Mouse (Mus musculus) Patski (cell line): ENCODE results near the gene Efcab9. TPM values are rescaled to one million over a fixed set of nuclear protein-coding genes. Genes with fewer than 3 reads are reported as not detected.

Source experiments
- ATAC-seq: fragments of 100-300 bp; one replicate; pipeline ENCODE4 v1.8.0; 2021
- CTCF ChIA-PET: fragments of 350-600 bp; sonication (Branson Sonifier 250); formaldehyde crosslinking; loops from one replicate; lab custom pipeline; 2022; ENCODE audit warnings: inconsistent platforms; lab: Charles Lee
- POLR2A ChIA-PET: fragments of 350-600 bp; sonication (Branson Sonifier 250); formaldehyde crosslinking; loops from one replicate; lab custom pipeline; 2022; ENCODE audit warnings: antibody characterized with exemption, inconsistent platforms; lab: Charles Lee
- DNase-seq: peaks from one replicate; pipeline ENCODE4 v3.0.0-alpha.2; 2011; ENCODE audit warnings: low read depth, low spot score
- H3K27me3 ChIP-seq: fragments of 371-371 bp; one replicate; pipeline ENCODE4 v1.5.1; 2021
- CTCF ChIP-seq: fragments of 100-300 bp; IDR thresholded peaks from one replicate; pipeline ENCODE4 v1.5.1; 2021
- in situ Hi-C: fragments of 300-500 bp; cut with MboI; formaldehyde crosslinking; loops from 3 replicates; pipeline ENCODE4 v1.11.1; 2018; ENCODE audit warnings: low pct_unique_long_range_greater_than_20kb, mixed read lengths
- polyA plus RNA-seq: library from polyadenylated mRNA; unstranded; gene quantifications from one replicate; pipeline ENCODE4 v1.2.3, GENCODE M21; 2021

Gene Efcab9
- polyA plus RNA-seq, 1 experiment from 2014 or later: 1.9 TPM

- POLR2A ChIA-PET: interaction anchor here (1.3 kb wide), 1 partner anchor 11 kb away, joined by 3 read pairs; no protein-coding TSS in a partner anchor
- CTCF ChIA-PET: interaction anchor here (0.8 to 2.2 kb wide), 5 partner anchors 9 to 53 kb away, joined by 3 to 7 read pairs (median 3); no protein-coding TSS in a partner anchor
- DNase-seq: no peak
- TF ChIP-seq CTCF: no peak
- H3K27me3 ChIP-seq: no peaks in the 10 kb centered on the region
- no peak for ATAC-seq
- in situ Hi-C loops: no loop called here
Observed at GRCm38 (mm10) chr11:32481525-32481924, 50.4 kb downstream of the Efcab9 start.

DNA sequence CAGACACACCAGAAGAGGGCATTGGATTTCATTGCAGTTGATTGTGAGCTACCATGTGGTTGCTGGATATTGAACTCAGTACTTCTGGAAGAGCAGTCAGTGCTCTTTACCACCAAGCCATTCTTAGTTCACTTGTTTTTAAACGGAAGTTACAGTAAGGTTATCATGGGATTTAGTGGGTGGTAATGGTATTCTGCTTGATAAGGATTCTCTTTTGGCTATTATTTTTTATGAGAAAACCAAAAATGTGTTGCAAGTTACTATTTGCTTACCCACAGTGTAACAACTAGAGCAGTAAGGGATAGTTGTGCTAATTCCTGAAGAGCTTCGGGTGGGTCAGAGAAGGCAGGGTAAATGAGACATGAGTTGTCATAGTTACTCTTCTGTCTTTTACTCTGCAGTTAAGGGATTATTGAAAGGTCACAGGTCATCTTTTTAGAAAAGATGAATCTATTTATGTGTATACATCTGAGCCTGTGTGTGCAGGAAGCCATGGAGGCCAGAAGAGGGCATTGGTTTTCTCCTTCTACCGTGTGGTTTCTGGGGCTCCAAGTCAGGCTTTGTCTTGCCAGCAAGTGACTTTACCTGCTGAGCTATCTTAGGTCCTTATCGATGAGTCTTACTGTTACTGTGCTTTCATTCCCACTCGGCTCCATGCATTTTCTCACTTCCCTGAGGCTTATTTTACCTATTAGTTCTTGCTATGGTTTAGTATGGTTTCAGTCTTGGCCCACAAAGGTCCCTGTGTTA is 56.2 kb downstream of the Efcab9 start:
- H3K27me3 ChIP-seq: no peaks in the 10 kb centered on the region
- no peak for TF ChIP-seq CTCF
- ChIA-PET CTCF (interaction anchor here (1.1 to 1.4 kb wide), 3 partner anchors 10 to 16 kb away, joined by 3 to 4 read pairs (median 3); no protein-coding TSS in a partner anchor), POLR2A (no interaction called here)
- in situ Hi-C loops: no loop called here
- ATAC-seq (no peak), DNase-seq (no peak)

DNA sequence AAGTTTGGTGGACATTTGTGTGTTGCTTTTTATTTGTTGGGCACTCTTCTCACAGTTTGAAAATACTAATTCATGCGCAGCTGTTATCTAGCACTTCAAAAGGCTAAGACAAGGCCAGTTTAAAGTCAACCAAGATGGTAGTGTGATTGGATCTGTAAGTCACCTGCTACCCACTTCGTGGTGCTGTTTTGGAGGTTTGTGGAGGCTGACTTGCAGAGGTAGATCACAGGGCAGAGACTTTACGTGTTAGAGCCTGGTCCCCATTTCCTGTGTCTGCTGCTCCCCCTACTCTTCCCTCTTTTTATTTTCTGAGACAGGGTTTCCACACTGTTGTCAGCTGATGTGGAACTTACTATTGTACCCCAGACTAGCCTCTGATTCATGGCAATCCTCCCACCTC is 57.2 kb downstream of the Efcab9 start:
- no peaks in the 10 kb centered on the region for H3K27me3 ChIP-seq
- no peak for DNase-seq
- no peak for ATAC-seq
- in situ Hi-C loops: no loop called here
- TF ChIP-seq CTCF: no peak
- CTCF ChIA-PET: interaction anchor here (1.4 kb wide), 1 partner anchor 15 kb away, joined by 3 read pairs; no protein-coding TSS in a partner anchor
- POLR2A ChIA-PET: no interaction called here

Other genes with a start within 250 kb of the Efcab9 start
- gene Hba-a1, start 248.6 kb downstream of the Efcab9 start, polyA plus RNA-seq: not detected
- gene Hbq1b, start 245.1 kb downstream of the Efcab9 start, polyA plus RNA-seq: not detected
- gene Hba-a2, start 235.6 kb downstream of the Efcab9 start, polyA plus RNA-seq: not detected
- not detected for gene Hbq1a, start 232.0 kb downstream of the Efcab9 start, polyA plus RNA-seq
- 38.4 TPM for gene Sh3pxd2b, start 184.3 kb downstream of the Efcab9 start, polyA plus RNA-seq
- 22.4 TPM for gene Ubtd2, start 76.7 kb downstream of the Efcab9 start, polyA plus RNA-seq
- gene Stk10, start 1.2 kb upstream of the Efcab9 start, polyA plus RNA-seq: 18.1 TPM
- 92.4 TPM for gene Fbxw11, start 110.6 kb upstream of the Efcab9 start, polyA plus RNA-seq